Mouse (Mus musculus) neural tube, embryonic 11.5 days (tissue): ENCODE measurements around the gene Stat4. TPM values are rescaled to one million over a fixed set of nuclear protein-coding genes. Genes with fewer than 3 reads are reported as not detected.

Source experiments
- ATAC-seq: fragments of 200-750 bp; cut with Nextera tagmentation; 2 replicates; pipeline ENCODE4 v1.8.0; 2017; ENCODE audit warnings: moderate number of reproducible peaks, mild to moderate bottlenecking, moderate TSS enrichment, moderate library complexity; ENCODE audit not compliant: insufficient read depth, low FRiP score, low TSS enrichment
- DNase-seq: peaks from one replicate; pipeline ENCODE4 v3.0.0-alpha.2; 2015; ENCODE audit warnings: low spot score
- H3K27ac ChIP-seq: fragments of 300-500 bp; sonication (generic); 2 replicates; pipeline ENCODE4 v1.5.1; 2014; ENCODE audit warnings: low read depth, mild to moderate bottlenecking, low read length
- H3K27me3 ChIP-seq: fragments of 300-500 bp; sonication (generic); 2 replicates; pipeline ENCODE4 v1.6.1; 2014; ENCODE audit warnings: mild to moderate bottlenecking, low read length, mixed read lengths; ENCODE audit not compliant: control insufficient read depth, insufficient read depth
- H3K36me3 ChIP-seq: fragments of 300-500 bp; sonication (generic); 2 replicates; pipeline ENCODE4 v1.6.1; 2014; ENCODE audit warnings: mild to moderate bottlenecking, low read length, moderate library complexity, mixed read lengths; ENCODE audit not compliant: control insufficient read depth, insufficient read depth
- H3K4me1 ChIP-seq: fragments of 300-500 bp; sonication (generic); 2 replicates; pipeline ENCODE4 v1.6.1; 2014; ENCODE audit warnings: low read length, mixed read lengths; ENCODE audit not compliant: control insufficient read depth, insufficient read depth
- H3K4me2 ChIP-seq: fragments of 300-500 bp; sonication (generic); 2 replicates; pipeline ENCODE4 v1.6.1; 2014; ENCODE audit warnings: low read depth, mild to moderate bottlenecking, moderate library complexity
- H3K4me3 ChIP-seq: fragments of 300-500 bp; sonication (generic); 2 replicates; pipeline ENCODE4 v1.5.1; 2014; ENCODE audit warnings: low read depth, low read length
- H3K9ac ChIP-seq: fragments of 300-500 bp; sonication (generic); 2 replicates; pipeline ENCODE4 v1.6.1; 2014; ENCODE audit warnings: mild to moderate bottlenecking, low read length
- H3K9me3 ChIP-seq: fragments of 300-500 bp; sonication (generic); 2 replicates; pipeline ENCODE4 v1.6.1; 2016; ENCODE audit warnings: low read length; ENCODE audit not compliant: control insufficient read depth
- WGBS: fragments of 180-500 bp; shearing (Covaris S2); extraction: QIAGEN DNeasy Blood & Tissue Kit; methylation state at CpG from one replicate; pipeline ENCODE4 v1.1.7; 2014; 5-methylcytosine and 5-hydroxymethylcytosine counted together
- polyA plus RNA-seq: library from polyadenylated mRNA; unstranded; fragments of >200 nt; fragmentation: Nextera tagmentation; extraction: Ambion mirVana; gene quantifications from 2 replicates; pipeline ENCODE4 v1.2.1, GENCODE M21; 2014

Gene Stat4
- polyA plus RNA-seq, 1 experiment from 2014 or later: 1.1 TPM

DNA sequence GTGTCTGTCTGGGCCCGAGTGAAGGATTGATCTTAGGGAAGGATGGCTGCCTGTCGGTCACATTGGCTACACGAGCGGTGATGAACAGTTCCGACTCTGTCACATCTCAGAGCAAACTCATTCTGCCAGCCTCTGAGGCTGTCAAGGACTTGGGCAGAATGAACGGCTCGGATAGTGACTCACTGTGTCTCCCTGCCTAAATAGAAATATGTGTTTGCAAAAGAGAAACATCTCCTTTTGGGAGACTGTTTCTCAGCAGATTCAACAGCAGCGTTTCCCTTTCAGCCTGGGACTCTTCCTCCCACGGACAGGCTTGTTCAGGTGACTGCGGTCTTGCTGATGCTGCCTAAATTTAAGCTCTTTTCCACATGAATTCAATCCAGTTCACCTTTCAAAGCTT is 169.4 kb downstream of the Stat4 start:
- Histone ChIP-seq H3K36me3 (no peaks in the 10 kb centered on the region), H3K27me3 (no peaks in the 10 kb centered on the region), H3K9me3 (no peaks in the 10 kb centered on the region), H3K27ac (no peak overlapping the region), H3K9ac (no peak overlapping the region), H3K4me2 (no peak overlapping the region), H3K4me1 (no peaks in the 10 kb centered on the region), H3K4me3 (no peak overlapping the region)
- no peak for ATAC-seq
- WGBS: 84% methylated on average over 10 of the region's 10 CpGs
- DNase-seq: no peak

Other genes with a start within 250 kb of the Stat4 start
- gene Myo1b, start 71.1 kb upstream of the Stat4 start, polyA plus RNA-seq: 112 TPM in 2 replicates
- 15.7 and 15.8 TPM in 2 replicates for gene Stat1, start 132.3 kb downstream of the Stat4 start, polyA plus RNA-seq
- gene Gls, start 246.1 kb downstream of the Stat4 start, polyA plus RNA-seq: 28.0 and 28.4 TPM in 2 replicates